Mouse (Mus musculus) stomach, postnatal 0 days (tissue): ENCODE measurements around the gene Nck1. TPM values are rescaled to one million over a fixed set of nuclear protein-coding genes. Genes with fewer than 3 reads are reported as not detected.

Experiments
- ATAC-seq: fragments of 200-750 bp; cut with Nextera tagmentation; 2 replicates; pipeline ENCODE4 v1.8.0; 2017; ENCODE audit not compliant: low FRiP score, low TSS enrichment
- DNase-seq: peaks from one replicate; pipeline ENCODE4 v3.0.0-alpha.2; 2016; ENCODE audit warnings: low spot score
- H3K27ac ChIP-seq: fragments of 300-500 bp; sonication (generic); replicated peaks from 2 replicates; pipeline ENCODE4 v1.5.1; 2014; ENCODE audit warnings: mild to moderate bottlenecking, control low read depth
- H3K27me3 ChIP-seq: fragments of 300-500 bp; sonication (generic); 2 replicates; pipeline ENCODE4 v1.6.1; 2014; ENCODE audit warnings: low read length; ENCODE audit not compliant: control insufficient read depth, insufficient read depth
- H3K36me3 ChIP-seq: fragments of 300-500 bp; sonication (generic); 2 replicates; pipeline ENCODE4 v1.6.1; 2014; ENCODE audit warnings: low read length, mixed read lengths; ENCODE audit not compliant: control insufficient read depth, insufficient read depth
- H3K4me1 ChIP-seq: fragments of 300-500 bp; sonication (generic); replicated peaks from 2 replicates; pipeline ENCODE4 v1.6.1; 2014; ENCODE audit warnings: antibody characterized with exemption; ENCODE audit not compliant: control insufficient read depth, insufficient read depth
- H3K4me2 ChIP-seq: fragments of 300-500 bp; sonication (generic); replicated peaks from 2 replicates; pipeline ENCODE4 v1.6.1; 2014; ENCODE audit warnings: low read depth, mild to moderate bottlenecking, control low read depth, moderate library complexity
- H3K4me3 ChIP-seq: fragments of 300-500 bp; sonication (generic); 2 replicates; pipeline ENCODE4 v1.5.1; 2014; ENCODE audit warnings: low read depth, low read length, control low read depth
- H3K9ac ChIP-seq: fragments of 300-500 bp; sonication (generic); 2 replicates; pipeline ENCODE4 v1.6.1; 2014; ENCODE audit warnings: mild to moderate bottlenecking, low read length, control low read depth, mixed read lengths
- H3K9me3 ChIP-seq: fragments of 300-500 bp; sonication (generic); 2 replicates; pipeline ENCODE4 v1.6.1; 2016; ENCODE audit warnings: low read length; ENCODE audit not compliant: control insufficient read depth
- CTCF ChIP-seq: IDR thresholded peaks from 2 replicates; pipeline ENCODE4 v1.5.1; 2016; ENCODE audit warnings: antibody characterized with exemption, low read depth, mild to moderate bottlenecking, moderate library complexity
- EP300 ChIP-seq: optimal IDR thresholded peaks from 2 replicates; pipeline ENCODE3; 2016; ENCODE audit warnings: antibody characterized with exemption
- WGBS: fragments of 180-500 bp; shearing (Covaris S2); extraction: QIAGEN DNeasy Blood & Tissue Kit; methylation state at CpG from one replicate; pipeline ENCODE4 v1.1.7; 2014; 5-methylcytosine and 5-hydroxymethylcytosine counted together
- polyA plus RNA-seq: library from polyadenylated mRNA; unstranded; fragments of >200 nt; fragmentation: Nextera tagmentation; extraction: Ambion mirVana; gene quantifications from 2 replicates; pipeline ENCODE4 v1.2.1, GENCODE M21; 2015

Gene Nck1
- polyA plus RNA-seq, 1 experiment from 2014 or later = 44.7 TPM

DNA sequence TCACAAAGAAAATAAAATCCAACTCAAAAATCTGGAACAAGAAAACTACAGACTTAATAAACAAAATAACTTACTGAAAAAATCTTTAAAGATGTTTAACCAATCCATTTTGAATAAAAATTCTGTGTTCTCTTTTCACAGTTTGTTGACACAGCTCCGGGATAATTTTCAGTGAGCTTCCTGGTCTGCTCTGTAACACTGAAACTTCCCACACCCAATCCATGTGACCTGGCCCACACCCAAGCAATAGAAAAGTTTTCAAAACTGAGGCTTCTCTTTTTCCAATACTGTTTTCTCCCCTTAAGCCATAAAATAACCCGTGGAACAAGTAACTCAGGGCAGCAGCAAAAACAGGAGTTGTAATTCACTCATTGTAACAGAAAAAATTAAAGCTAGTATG, 39.3 kb downstream of the Nck1 start:
- Histone ChIP-seq H3K4me3 (peak overlapping the region; percentile 23; the same call in 1 of the 2 replicates), H3K4me1 (no peaks in the 10 kb centered on the region), H3K27ac (0 out of 2 replicates have a peak overlapping the region, but pooled peaks have one; percentile 35), H3K9ac (no peak overlapping the region), H3K9me3 (no peaks in the 10 kb centered on the region), H3K36me3 (no peaks in the 10 kb centered on the region), H3K4me2 (no peak overlapping the region), H3K27me3 (no peaks in the 10 kb centered on the region)
- peak; percentile 76 for DNase-seq
- 6% methylated on average over 2 of the region's 2 CpGs for WGBS
- ATAC-seq = peak; percentile 71; the same call in 1 of the 2 replicates
- TF ChIP-seq CTCF (no peak), EP300 (no peak)

DNA sequence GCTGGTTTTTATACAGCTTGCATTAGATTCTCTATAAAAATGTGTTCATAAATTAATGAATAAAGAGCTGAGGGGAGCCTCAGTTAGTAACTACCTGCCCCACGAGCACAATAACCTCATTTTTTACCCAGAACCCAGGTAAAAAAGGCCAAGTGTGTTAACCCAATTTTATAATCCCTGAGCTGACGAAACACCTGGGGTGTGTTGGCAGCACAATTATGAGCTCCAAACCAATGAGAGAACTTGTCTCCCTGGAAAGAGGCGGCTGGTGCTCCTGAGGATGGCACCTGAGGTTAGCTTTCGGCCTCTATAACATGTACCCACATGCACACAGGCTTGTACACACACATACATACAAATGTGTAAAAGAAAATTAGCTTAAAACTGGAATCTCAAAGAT, 40.4 kb downstream of the Nck1 start:
- no peaks in the 10 kb centered on the region for H3K9me3 ChIP-seq
- no peak for DNase-seq
- peak overlapping the region; percentile 37 for H3K4me2 ChIP-seq
- no peak for TF ChIP-seq CTCF
- no peak for TF ChIP-seq EP300
- no peaks in the 10 kb centered on the region for H3K27me3 ChIP-seq
- ATAC-seq = no peak
- peak overlapping the region; percentile 23 for H3K4me3 ChIP-seq
- 57% methylated on average over 4 of the region's 4 CpGs for WGBS
- H3K36me3 ChIP-seq = no peaks in the 10 kb centered on the region
- no peak overlapping the region for H3K9ac ChIP-seq
- peak overlapping the region; percentile 66 for H3K27ac ChIP-seq
- H3K4me1 ChIP-seq = no peaks in the 10 kb centered on the region

DNA sequence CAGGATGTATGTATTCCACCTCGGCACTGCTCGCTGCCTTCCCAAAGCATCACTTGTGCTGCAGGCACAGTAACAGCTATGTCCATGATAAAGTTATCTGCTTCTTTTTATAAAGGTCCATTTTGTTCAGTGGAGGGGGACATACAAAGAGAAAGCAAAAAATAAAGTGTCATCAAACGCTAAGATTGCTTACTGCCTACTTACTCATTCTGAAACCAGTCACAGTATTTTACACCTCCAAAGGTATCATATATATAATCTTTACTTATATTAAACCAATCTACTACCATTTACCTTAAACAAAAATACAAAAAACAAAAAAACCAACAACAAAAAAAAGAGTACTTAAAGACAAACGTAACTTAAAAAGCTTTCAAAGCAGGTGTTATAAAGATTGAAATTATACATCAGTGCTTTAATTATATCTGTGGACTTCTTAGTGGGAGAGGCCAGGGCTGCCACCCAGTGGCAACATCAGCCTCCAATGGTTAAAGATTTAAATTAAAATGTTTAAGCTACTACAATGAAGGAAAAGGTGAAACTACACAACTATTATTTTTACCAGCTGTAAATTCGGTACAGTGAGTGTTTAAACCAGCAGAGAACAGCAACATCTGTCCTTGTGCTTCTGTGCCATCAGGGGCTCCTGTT, 52.2 kb downstream of the Nck1 start:
- Histone ChIP-seq H3K9me3 (no peaks in the 10 kb centered on the region), H3K4me2 (no peak overlapping the region), H3K27me3 (no peaks in the 10 kb centered on the region), H3K9ac (no peak overlapping the region), H3K4me3 (no peak overlapping the region), H3K4me1 (no peaks in the 10 kb centered on the region), H3K36me3 (no peaks in the 10 kb centered on the region; the same call in 1 of the 2 replicates), H3K27ac (no peak overlapping the region)
- TF ChIP-seq EP300 = no peak
- peak; percentile 54 for TF ChIP-seq CTCF
- 84% methylated on average over 5 of the region's 5 CpGs for WGBS
- ATAC-seq (no peak), DNase-seq (no peak)

DNA sequence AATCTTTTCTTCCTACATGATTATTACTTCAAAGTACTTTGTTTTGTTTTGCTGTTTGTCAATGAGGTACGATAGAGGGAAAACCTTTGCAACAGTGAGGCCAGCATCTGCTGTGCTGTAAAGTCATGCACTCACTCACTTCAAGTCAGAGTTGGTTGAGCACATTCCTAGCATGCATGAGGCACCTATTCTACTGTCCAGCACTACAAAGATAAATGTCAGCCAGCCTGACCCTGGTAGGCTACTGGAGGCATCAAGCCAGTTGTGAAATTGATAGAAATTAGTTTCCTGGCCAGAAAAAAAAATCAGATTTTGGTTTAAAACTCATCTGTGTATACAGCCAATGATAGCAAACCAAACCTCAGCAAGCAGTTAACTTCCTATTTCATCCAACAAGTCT, 54.5 kb downstream of the Nck1 start:
- H3K4me1 ChIP-seq = no peaks in the 10 kb centered on the region
- no peaks in the 10 kb centered on the region for H3K9me3 ChIP-seq
- 79% methylated on average over 1 of the region's 1 CpGs for WGBS
- TF ChIP-seq CTCF (no peak), EP300 (no peak)
- no peaks in the 10 kb centered on the region for H3K27me3 ChIP-seq
- H3K36me3 ChIP-seq = no peaks in the 10 kb centered on the region; the same call in 1 of the 2 replicates
- DNase-seq = no peak
- no peak overlapping the region for H3K4me2 ChIP-seq
- no peak for ATAC-seq
- H3K27ac ChIP-seq = no peak overlapping the region
- no peak overlapping the region for H3K9ac ChIP-seq
- H3K4me3 ChIP-seq = no peak overlapping the region

DNA sequence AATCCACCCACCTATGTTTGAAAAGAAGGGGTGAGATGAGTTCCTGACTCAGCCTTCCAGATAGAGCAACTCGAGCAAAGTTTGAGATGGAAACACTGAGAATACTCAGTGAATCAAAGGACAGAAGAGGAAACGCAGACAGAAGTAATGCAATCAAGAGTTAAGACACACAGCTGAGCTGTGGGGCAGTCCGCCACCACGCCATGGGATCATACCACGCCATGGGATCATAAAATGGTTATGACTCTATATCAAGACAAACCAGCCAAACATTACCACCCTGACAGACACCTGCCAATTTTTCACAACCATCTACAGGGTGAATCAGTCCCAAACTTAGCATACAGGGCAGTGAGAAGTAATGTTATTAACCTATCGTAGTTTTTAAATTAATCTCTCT, 57.0 kb downstream of the Nck1 start:
- 92% methylated on average over 6 of the region's 6 CpGs for WGBS
- ATAC-seq (no peak), DNase-seq (no peak)
- no peaks in the 10 kb centered on the region for H3K9me3 ChIP-seq
- no peak overlapping the region for H3K4me2 ChIP-seq
- no peak overlapping the region for H3K9ac ChIP-seq
- peak overlapping the region; percentile 53 for H3K27ac ChIP-seq
- no peaks in the 10 kb centered on the region for H3K36me3 ChIP-seq
- H3K27me3 ChIP-seq = no peaks in the 10 kb centered on the region
- TF ChIP-seq CTCF (no peak), EP300 (no peak)
- no peak overlapping the region for H3K4me3 ChIP-seq
- no peaks in the 10 kb centered on the region for H3K4me1 ChIP-seq

DNA sequence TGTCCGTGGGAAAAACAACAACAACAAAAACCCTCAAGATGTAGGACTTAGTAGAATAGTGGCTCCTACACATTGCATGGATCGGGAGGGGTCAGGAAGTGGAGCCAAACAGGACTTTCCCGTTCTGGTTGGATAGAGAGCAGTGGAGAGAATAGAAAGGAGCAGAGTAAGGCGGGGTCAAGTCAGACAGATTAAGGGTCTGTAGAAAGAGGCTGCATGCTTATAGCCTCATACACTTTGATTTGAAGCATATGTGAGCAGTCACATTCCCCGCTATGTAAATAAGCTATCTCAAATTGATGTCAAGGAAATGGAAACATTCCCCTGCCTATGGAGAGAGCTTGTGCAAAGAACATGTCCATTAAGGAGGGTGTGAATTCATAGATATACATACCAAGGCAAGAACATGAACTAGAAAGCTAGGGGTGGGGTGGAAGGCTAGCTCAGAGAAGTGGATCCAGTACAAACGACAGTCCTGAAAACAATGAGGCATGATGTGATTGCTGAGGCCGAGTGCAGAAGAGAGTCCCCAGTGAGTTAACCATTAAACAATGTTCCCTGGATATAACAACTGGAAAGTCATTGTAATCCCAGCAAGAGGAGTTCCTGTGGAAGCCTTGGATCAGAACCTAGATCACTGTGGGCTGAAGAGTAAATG, 57.7 kb downstream of the Nck1 start:
- Histone ChIP-seq H3K27me3 (no peaks in the 10 kb centered on the region), H3K9ac (no peak overlapping the region), H3K36me3 (no peaks in the 10 kb centered on the region), H3K9me3 (no peaks in the 10 kb centered on the region), H3K4me2 (no peak overlapping the region), H3K4me1 (no peaks in the 10 kb centered on the region), H3K4me3 (no peak overlapping the region), H3K27ac (peak overlapping the region; percentile 53; the same call in 1 of the 2 replicates)
- peak; percentile 80 for ATAC-seq
- TF ChIP-seq CTCF (no peak), EP300 (no peak)
- no peak for DNase-seq
- 31% methylated on average over 7 of the region's 7 CpGs for WGBS
